Mouse (Mus musculus) thymus, postnatal 0 days (tissue): Measurements from ENCODE around the gene Hacd3. TPM values are rescaled to one million over a fixed set of nuclear protein-coding genes. Genes with fewer than 3 reads are reported as not detected.
"Not testable (repeated sequence)": the region's sequence is repeated elsewhere in the genome, so short reads cannot be mapped to it uniquely, and the experiment has no call there.

ENCODE experiments used
- DNase-seq: peaks from one replicate; pipeline ENCODE4 v3.0.0-alpha.2; 2015; ENCODE audit warnings: low spot score
- polyA plus RNA-seq: library from polyadenylated mRNA; unstranded; fragments of >200 nt; fragmentation: Nextera tagmentation; extraction: Ambion mirVana; gene quantifications from 2 replicates; pipeline ENCODE4 v1.2.1, GENCODE M21; 2015

The Hacd3 gene
- 61.8 and 64.0 TPM in 2 replicates for polyA plus RNA-seq

DNA sequence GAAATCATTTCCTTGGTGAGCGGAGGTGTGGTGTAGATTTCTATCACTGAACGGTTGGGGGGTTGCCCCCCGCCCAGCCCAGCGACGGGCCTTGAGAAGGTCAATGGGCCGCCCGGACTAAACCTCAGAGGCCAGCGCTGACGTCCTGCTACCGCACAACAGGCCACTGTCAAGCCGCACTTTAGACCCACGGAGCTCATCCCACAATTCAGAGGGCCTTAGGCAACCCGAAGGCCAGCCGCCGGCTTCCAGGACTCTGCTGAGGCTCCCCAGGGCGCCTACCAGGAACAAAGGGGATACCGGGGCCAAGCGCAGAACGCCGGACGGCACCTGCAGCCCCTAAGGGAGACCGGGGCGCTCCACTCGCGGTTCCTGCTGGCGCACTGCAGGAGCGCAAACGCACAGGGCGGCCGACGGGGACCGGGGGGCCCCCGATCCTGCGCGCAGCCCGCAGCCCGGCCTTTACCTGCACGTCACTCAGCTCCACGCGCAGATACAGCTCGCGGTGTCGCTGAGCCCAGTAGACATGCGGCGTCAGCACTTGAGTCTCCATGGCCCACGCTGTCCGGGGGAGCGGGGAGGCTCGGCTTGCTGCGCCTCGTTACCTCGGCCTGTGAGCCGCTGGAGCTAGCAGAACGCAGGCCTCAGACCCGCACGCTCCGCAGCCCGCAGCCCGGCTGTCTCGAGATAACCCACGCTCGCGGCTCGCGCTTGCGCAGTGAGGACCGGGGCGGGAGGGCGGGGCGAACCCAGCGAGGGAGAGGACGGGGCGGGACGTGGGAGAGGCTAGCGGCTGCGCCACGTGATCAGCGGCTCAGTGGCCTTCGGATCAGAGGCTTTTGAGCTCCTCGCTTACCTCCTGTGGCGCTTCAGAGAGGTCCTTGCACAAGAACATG lies at the start of gene Hacd3:
Gene Hacd3 (minus strand): TSS at position 703 of the 896 bp plus-strand sequence.
- peak; percentile 91 for DNase-seq

DNA sequence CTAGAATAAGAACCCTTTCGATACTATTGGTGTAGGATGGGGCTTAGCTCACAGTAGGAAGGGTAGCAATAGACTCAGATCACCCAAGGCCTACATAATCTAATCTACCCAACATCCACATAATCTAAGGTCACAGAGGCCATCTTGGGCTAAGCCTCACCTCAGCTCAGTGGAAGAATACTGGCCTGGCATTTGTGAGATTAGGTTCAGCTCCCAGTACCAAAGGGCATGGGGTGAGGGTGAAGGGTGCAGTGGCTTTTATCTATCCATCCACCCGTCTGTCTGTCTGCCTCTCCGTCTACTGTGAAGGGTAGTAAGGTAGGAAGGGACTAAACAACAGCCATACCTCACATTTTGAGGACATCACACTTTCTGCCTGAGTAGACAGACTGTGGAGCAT lies 49.1 kb upstream of the Hacd3 start:
- no peak for DNase-seq

- no peak for DNase-seq
Measured at GRCm38 (mm10) chr9:65064251-65064650, 42.8 kb upstream of the Hacd3 start.

GRCm38 (mm10) chr9:65050981-65051380 lies 29.5 kb upstream of the Hacd3 start:
- DNase-seq = no peak

- DNase-seq = no peak
Measured at GRCm38 (mm10) chr9:65049422-65049821, 27.9 kb upstream of the Hacd3 start.

GRCm38 (mm10) chr9:65046993-65047392 lies 25.5 kb upstream of the Hacd3 start:
- no peak for DNase-seq

DNA sequence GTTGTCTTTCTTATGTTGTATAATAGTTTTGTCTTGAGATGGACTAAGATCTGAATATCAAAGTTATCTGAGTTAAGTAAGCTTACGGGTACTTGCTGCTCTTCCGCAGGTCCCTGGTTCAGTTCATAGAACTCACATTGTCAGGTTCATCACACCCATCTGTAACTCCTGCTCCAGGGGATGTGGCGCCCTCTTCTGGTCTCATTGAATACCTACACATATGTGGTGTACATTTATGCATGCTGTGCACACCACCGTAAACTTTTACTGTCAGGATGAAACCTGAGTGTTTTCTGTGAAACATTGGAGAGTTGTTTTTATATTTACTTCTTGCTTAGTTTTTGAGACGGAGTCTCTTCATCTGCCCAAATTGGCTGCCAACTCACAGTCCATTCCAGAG lies 19.9 kb upstream of the Hacd3 start:
- no peak for DNase-seq

- DNase-seq = no peak
Measured at GRCm38 (mm10) chr9:65036861-65037260, 15.4 kb upstream of the Hacd3 start.

- DNase-seq = no peak
Measured at GRCm38 (mm10) chr9:65036456-65036855, 15.0 kb upstream of the Hacd3 start.

- peak; percentile 96 for DNase-seq
Measured at GRCm38 (mm10) chr9:65032269-65033108, 11.0 kb upstream of the Hacd3 start, which contains the start of gene Dpp8. TSS of gene Dpp8 (plus strand) at chr9:65032414.

DNA sequence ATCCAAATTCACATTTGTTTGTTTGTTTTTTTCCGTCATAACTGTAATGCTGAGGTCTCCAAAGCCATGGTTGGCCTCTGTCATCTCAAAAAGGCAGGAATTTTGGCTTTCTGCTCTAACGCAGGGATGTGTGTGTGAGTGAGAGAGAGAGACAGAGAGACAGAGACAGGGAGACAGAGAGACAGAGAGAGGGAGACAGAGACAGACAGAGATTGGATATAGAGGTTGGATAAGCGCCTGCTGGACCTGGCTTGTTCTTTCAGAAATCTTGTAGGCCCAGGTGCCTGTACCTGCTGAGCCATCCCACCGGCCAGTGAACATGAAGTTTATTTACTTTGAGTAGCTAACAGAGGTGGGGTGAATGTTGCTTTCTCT lies 10.4 kb upstream of the Hacd3 start:
- DNase-seq = no peak

GRCm38 (mm10) chr9:65031355-65031754 lies 9.9 kb upstream of the Hacd3 start:
- DNase-seq = not testable (repeated sequence)

DNA sequence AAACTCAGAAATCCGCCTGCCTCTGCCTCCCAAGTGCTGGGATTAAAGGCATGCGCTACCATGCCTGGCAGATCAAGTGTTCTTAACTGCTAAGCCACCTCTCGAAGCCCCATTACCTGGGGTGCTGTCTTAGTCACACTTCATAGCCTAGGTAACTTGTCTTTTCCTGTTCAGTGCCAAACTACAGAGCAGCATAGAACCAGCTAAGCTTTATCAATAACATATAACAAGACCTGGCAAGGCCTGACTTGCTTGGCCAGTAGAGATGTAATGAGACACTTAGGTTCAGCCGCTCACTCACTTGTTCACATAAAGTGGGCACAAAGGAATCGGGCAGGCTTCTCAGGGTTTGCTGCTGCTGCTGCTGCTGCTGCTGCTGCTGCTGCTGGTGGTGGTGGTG lies 6.8 kb upstream of the Hacd3 start:
- DNase-seq = no peak

DNA sequence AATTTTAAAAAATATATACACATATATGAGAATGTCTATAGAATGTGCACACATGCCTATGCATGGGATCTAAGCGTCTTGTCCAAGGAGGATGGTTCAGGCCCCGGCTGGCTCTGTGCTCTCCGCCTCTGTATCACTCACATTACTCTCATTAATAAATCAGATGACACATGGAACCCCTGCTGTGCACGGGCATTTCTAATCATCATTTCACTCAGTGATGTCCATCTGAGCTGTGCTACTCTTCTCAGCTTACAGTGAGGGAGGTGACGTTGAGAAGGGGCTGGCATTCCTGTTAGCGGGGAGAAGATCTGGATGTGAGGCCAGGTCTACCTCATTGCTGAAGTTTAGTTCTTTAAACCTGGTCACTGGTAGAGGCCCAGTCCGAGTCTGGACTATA lies 5.7 kb upstream of the Hacd3 start:
- DNase-seq = no peak

DNA sequence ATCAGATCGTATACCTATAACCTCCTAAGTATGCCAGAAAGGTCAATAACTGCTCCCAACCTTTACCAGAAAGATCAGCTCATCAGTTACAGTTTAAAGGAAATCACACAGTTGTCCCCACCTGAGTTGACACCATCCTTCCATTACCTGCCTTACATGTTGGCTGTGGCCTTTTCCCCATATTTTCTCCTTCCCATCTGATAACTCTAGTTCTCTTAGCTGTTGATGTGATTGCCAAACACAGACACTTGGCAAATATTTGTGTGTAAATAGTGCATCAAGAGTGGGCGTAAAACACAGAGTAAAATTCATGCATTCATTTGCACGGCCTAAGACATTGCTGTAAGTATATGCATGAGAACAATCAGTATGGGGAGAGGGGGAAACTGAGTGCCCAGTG lies 2.0 kb upstream of the Hacd3 start:
- DNase-seq = no peak

DNA sequence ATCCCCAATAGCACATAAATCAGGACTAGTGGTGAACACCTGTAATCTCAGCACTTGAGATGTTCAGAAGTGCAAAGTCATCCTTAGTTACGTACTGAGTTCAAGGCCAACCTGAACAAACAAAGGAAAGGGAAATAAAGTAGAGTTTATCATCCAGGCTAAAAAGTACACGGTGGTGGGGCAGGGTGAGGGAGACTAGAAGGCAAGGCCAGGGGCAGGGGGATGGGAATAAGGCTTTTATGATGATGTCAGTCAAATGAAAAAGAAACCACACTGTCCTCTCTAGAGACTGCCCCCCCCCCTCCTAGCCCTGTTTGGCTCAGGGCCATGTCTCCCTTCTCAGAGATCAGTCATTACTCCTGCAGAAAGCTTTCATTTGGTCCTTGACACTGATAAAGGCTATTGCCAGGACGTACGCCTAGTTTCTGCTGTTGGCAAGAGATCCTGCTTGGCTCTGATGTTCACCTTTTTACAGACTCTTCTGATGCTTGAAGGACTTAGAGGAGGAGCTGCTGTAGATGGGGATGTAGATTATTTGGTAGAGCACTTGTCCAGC lies 1.2 kb upstream of the Hacd3 start:
- DNase-seq = peak; percentile 12

GRCm38 (mm10) chr9:65021887-65022579 lies 540 bp upstream of the Hacd3 start:
- DNase-seq = no peak

GRCm38 (mm10) chr9:65020128-65020527 lies 1.4 kb downstream of the Hacd3 start:
- DNase-seq = no peak

DNA sequence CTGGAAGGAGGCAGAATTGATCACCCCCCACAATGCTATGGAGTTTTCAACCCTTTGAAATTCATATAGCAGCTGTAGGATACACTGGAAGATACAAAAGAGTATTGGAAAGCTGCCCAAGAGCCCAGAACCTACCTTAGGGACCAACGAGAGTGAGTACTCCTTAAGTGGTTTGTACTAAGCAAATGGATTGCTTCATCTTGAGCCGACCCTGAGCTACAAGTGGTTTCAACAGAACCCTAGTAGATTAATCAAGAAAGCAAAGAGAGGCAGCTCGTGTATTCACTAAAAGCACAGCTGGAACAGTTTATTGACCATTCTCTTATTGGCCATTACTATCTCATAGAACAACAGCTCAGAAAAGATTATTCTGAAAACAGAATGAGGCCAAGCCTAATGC lies 2.3 kb downstream of the Hacd3 start:
- DNase-seq = no peak

DNA sequence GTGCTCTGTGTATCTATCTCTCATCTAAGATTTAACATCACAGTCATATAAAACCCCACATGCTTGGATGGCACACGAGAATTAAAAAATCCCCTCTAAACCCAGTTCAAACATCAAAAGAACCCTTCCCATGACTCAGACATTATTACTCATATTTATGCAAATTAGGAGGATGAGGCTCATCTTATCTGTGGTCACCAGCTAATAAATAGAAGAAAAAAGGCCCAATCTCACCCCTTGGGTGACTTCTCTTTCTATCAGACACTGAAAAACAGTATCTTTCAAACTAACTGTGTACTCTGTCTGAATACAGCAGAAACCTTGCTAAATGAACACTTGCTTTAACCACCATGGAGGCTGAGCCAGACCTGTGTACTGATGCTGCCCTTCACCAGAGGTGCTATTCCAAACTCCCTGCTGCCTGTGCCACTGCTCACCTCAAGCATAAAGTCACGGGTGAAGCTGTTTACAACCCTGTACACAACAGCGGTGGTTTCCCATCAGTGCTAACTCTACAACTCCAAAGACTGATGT lies 2.8 kb downstream of the Hacd3 start:
- DNase-seq = no peak

GRCm38 (mm10) chr9:65017896-65018295 lies 3.6 kb downstream of the Hacd3 start:
- DNase-seq = no peak
